Mouse (Mus musculus) heart, postnatal 36 days (tissue): ENCODE measurements around the gene Brox. TPM values are rescaled to one million over a fixed set of nuclear protein-coding genes. Genes with fewer than 3 reads are reported as not detected.

Source experiments
- DNase-seq, 2 experiments: peaks; one replicate each; pipeline ENCODE4 v3.0.0; 2021 to 2022
- intact Hi-C: fragments of 180-260 bp; cut with DNase I; formaldehyde crosslinking; loops from one replicate; pipeline ENCODE4 v1.15.1; 2025
- total RNA-seq, 2 experiments: library from RNA; stranded (reverse); gene quantifications; 2 replicates each; pipeline ENCODE4 v1.2.3; 2021

Brox gene
- total RNA-seq, 2 experiments from 2014 or later: 32.0 to 34.4 TPM

DNA sequence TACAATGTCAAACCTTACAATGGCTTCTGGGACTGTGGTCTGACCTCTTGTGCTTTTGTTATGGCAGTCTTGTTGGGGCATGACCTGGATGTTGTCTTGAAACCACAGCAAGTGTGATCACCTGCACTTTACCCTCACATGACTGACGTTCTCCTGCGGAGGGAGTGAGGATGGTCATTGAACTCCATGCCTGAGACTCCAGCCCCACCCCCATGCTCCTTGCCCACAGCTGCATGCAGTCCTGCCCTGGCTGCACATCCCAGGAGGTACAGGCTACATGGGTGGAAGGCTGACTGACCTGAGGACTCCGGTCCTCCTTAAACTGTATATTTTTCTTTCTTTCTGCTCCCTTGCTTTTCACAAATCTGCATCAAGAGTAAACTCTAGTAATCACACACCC, 22.7 kb downstream of the Brox start:
- no peak for DNase-seq
- intact Hi-C loops: loop anchor here (10.0 kb wide), 1 partner anchor 720 kb away; no protein-coding TSS in a partner anchor

DNA sequence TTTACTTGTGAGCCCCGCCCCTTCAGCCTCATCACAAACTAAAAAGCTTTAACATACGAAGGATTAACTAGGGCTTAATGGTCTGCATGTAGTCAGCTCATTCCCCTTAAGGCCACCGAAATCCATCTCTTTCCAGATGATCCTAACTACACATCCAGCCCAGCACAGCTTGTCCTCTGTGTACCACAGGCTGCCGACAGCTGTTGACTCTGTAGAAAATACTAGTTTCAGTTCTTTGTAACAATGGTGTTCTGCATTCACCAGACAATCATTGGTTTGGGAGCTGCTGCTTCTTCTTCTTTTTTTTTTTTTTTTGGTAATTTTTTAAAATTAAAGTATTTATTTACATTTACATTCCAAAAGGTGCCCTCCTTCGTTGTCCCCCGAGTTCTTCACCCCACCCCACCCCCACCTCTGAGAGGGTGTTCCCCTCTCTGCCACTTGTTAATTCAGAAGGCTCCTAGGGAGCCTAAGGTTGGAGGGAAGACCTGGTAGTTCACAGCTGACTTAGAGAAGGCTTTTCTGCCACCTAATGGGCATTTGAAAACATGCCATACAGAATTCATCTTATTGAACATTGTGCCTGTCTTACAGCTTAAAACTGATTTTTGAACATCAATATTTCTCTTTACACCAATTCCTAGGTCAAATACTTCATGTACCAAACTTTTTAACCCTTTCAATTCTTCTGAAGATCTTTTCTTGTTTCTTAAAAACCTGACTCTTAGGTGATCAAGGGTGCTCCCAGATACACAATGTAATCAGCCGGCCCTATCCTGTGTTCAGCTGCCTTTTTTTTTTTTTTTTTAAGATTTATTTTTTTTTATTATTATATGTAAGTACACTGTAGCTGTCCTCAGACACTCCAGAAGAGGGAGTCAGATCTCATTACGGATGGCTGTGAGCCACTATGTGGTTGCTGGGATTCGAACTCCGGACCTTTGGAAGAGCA, 23.9 kb downstream of the Brox start:
- no peak for DNase-seq

DNA sequence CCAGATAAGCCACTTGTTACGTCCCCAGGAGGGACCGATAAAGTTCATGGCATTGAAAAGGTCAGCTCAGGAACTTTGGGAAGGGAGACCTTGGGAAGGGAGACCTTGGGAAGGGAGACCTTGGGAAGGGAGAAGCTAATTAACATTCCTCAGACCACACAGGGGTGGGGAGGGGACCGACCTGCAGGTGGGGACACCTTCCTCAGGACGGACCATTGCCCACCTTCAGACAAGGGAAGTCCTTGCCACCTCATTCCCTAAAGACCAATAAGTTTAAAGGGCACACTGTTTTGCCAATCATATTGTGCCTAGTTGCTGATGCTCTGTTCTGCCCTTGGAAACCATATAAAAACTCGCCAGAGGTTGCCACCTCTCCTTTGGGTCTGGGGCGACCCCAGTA, 29.4 kb downstream of the Brox start:
- DNase-seq: no peak
- intact Hi-C loops: no loop called here

More for the DNA sequence above, 23.9 kb downstream of the Brox start:
- intact Hi-C loops: loop anchor here (10.0 kb wide), 1 partner anchor 718 kb away; no protein-coding TSS in a partner anchor

DNA sequence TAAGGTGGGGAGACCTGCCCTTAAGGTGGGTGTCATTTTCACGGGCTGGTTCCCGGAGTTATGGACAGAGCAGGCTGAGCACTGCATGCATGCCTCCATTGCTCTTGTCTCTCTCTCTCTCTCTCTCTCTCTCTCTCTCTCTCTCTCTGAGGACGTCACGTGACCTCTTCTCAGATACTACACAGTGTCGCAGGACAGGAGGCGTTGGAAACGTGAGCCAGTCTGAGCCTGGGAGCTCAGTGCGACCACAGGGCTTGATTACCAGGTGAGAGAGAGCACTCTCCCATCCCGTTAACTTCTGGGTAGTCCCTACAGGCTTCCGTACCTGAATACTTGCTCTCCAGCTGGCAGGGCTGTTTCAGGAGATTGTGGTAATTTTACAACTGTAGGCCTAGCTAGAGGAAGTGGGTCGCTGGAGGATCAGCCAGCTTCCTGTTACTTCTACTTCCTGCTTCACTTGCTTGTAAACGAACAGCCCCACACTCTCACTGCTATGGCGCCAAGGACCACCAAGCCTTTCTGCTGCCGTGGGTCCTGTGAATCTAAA, 31.1 kb downstream of the Brox start:
- intact Hi-C loops: no loop called here
- DNase-seq: no peak

DNA sequence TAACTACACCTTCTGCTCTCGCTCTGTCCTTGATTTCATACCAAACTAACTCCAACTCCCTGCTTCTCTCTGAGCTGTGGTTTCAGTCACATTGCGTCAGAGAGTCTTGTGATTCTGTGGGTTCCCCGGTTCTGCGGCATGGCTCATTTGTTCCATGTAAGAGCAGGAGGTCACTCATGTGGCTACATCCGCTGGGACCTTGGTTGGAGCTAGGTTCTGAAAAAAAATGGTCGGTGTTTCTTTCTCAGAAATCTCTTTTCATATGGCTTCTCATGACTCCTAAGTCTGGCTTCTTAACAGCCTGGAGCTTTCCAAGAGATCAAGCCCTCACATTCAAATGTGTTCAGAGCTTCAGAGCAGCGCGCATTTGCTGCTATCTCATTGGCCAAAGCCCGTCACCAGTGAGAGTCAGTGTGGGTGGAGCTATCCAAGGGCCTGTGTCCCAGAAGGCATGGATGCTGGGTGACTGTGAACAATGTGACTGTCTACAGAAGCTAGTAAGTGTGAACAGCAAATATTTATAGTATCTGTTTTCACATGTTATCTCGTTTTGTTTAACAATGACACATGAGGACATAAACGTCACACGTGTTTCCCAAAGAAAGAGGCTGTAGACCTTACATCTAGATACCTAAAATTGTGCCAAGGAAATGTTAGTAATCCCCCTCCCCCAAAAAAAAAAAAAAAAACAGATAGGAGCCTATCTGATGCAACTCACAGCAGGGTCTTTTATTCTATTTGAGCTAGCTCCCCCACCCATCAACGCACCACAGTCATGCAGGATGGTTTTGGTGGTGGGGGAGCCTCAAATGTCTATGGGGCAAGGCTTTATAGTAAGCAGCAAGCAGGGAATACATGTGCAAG, 32.7 kb downstream of the Brox start:
- DNase-seq: peak; percentile 11 to 18
- intact Hi-C loops: no loop called here

DNA sequence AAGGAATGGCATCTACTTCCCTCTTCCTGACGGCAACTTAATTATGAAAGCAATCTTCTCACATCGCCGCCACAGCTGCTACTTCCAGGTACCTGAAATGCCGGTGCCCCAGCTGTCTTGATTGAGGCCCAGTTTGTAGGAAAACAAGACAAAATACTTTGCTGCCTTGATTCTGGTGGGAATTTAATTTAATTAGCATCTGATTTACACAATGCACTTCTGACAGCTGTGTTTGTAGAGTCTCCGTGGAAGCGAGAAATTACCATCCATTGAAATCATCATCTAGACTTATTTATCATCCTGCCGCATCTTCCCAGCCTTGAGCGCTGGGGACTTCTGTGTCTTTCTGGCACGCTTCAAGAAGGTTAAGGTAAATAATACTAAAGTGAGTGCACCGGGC, 44.5 kb downstream of the Brox start:
- no peak for DNase-seq
- intact Hi-C loops: no loop called here

DNA sequence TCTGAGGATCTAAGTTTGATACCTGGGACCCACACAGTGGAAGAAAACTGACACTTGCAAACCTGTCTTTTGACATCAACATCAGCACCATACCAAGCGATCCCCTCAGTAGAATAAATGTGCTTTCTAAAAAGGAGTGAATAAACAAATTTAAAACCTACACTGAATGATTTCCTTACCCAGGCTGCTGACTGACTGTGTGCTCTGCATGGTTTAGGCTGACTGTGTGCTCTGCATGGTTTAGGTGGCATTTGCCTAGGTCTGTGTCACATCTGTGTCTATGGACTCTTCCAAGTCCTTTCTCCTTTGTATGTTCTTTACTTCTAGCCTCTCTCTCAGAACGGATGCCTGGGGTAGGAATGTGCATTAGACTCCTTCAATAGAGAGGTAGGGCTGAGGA, 45.3 kb downstream of the Brox start:
- no peak for DNase-seq
- intact Hi-C loops: no loop called here

DNA sequence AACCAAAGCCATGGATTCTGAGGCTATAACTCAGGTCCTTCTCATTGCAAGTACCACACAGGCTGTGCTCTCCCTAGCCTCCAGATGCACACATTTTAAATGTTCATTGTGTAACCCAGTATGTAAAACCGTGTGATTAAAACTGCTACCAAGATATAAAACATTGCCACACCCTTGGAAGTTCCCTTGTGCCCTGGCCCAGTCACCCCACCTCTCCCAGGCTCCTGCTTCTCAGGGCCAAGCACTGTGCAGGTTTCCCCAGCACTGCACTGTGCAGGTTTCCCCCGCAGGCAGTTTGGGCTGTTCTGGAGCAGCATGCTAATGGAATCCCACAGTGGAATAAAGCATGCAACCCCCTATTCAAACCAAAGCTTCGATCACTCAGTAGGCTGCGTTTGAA, 46.5 kb downstream of the Brox start:
- intact Hi-C loops: no loop called here
- no peak for DNase-seq

DNA sequence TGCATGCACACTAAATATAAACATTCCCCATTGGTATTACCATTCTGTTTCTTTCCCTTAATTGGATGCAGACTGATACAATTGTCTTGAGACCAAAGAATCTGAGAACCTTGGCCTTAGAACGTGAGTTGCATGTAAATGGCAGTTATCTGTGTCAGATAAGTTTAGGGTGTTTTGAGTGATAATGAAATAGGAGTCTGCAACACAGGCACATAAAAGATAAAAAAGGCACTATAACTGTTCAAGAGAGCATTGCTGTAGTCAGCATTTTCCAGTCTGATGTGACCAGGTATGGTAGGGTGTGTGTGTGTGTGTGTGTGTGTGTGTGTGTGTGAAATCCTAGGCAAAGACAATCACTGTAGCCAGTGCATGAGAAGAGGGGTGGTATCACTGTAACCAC, 48.9 kb downstream of the Brox start:
- no peak for DNase-seq
- intact Hi-C loops: no loop called here

DNA sequence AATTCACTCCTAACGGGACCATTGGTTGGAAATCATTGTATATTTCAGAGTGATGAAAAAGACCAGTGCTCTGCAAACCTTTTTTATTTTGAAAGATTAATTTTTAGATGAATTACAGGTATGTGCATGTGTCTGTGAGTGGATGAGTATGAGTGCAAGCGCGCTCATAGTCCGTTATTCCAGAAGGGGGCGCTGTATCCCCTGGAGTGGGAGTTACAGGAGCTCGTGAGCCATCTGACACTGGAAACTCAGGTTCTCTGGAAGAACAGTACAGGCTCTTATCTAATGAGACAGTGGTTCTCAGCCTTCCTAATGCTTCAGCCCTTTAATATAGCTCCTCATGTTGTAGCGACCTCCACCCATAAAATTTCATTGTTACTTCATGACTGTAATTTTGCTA, 53.8 kb downstream of the Brox start:
- intact Hi-C loops: no loop called here
- no peak for DNase-seq

DNA sequence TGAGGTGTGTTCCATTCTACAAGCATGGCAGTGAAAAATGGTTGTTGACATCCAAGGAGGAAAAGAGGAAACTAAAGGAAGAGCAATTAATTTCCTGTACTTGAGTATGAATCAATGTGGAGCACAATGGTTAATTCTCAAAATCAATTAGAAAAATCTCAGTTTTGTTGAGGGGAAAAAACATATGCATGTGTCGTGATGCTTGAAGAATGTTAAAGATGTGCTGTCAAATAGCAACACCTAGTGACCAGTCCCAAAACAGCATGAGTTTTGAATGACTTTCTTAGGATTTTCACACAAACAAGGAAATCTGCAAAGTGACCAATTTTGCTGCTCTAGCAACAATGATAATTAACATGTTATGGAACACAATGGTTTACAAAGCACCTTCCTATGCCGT, 59.2 kb downstream of the Brox start:
- DNase-seq: peak in 1 of 2 experiments; percentile 26
- intact Hi-C loops: loop anchor here (5.0 kb wide), 1 partner anchor 681 kb away; no protein-coding TSS in a partner anchor

DNA sequence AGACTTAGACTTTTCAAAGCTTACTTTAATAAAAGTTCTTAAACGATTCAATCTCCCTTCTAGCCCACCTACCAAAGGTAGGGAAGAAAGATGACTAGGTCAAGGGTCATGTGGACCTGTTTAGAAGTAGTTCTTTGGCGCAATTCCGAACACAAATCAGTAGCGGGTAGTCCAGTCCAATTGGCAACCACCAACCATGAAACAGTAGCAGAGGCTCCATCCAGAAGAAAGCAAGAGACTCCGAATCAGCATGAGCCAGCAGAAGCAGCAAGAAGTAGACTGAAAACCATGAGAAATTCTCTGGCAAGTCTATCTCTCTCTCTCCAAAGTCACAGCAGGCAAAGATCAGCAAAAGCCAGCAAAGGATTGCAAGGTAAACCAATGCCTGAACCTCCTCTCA, 60.6 kb downstream of the Brox start:
- intact Hi-C loops: loop anchor here (5.0 kb wide), 1 partner anchor 679 kb away; no protein-coding TSS in a partner anchor
- no peak for DNase-seq

DNA sequence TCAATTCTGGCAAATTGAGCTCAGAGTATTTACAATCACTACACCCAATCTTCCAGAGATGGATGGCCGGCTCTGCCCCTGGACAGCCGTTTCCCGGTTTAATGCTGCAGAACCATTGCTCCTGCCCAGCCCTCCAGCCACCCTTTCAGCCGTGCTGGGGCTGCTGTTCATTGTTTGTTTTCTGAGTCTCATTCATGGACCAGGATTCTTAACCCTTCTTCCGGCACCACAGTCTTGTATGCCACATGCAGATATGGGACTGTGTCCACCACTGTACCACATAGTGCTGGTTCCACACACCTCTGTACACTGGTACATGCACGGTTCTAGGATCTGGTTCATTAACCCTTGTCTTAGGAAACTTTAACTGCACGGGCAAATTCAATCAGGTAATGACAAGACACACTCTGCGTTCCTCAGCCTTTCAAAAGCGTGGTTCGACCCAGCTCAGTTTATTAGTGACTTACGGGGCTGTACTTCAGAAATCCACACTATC, 63.3 kb downstream of the Brox start:
- DNase-seq: no peak
- intact Hi-C loops: no loop called here

DNA sequence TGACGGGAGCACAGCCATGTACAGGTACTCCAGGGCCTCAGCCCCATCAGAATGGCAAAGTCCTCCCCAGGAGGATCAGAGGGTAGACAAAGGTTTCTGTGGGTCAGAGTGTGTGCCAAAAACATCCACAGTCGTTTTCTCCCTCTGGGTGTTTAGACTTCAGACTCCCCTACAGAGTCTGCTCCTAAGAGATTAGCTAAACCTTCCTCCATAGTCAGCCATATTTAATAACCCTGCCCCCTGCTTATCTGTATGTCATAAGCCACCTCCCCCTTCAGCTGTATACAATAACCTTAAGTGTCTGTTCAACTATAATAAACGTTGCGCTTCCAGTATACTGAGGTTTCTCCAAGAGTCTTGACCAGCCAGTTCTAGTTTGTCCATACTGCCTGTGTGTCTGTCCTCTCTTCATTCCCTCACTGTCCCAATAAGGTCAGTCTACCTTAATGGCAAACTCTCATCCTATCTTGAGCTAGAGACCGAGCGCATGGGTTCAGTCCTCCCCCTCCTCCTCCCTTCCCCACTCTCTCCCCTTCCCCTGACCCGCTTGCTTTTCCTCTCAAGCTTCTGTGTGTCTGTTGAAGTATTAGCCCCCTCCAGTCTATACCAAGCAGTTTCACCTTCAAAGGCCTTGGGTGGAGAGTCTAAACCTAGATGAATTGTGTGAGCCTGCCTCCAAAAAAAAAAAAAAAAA, 63.9 kb downstream of the Brox start:
- intact Hi-C loops: no loop called here
- DNase-seq: no peak

DNA sequence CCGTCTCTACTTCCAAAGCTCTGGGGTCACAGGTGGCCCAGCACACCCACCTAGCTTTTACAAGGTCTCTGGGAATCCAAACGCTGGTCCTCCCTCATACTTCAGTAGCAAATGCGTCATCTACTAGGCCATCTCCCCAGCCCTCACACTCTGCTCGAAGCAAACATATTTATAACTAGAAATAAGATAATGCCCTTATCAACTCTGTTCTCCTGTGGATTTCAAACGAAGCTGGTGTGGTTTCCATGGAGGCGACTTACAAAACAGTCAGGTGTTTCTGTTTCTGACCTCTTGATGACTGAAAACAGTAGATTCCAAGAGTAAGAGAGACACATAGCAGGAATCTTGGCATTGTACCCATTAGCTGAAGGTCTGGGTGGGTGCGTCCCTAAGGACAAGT, 69.6 kb downstream of the Brox start:
- intact Hi-C loops: no loop called here
- no peak for DNase-seq

Other genes starting within 250 kb of the Brox start
- 1 to 10 TPM; 5.6 to 7.0 TPM for gene Disp1, start 75.7 kb downstream of the Brox start, total RNA-seq
- gene Aida, start 679 bp downstream of the Brox start, total RNA-seq: 10 to 100 TPM; 26.1 to 31.3 TPM
- gene Mia3, start 72.3 kb upstream of the Brox start, total RNA-seq: 100 to 1,000 TPM; 111 to 123 TPM
- 10 to 100 TPM; 15.8 to 20.6 TPM for gene Taf1a, start 91.7 kb upstream of the Brox start, total RNA-seq
- gene Hhipl2, start 120.9 kb upstream of the Brox start, total RNA-seq: under 1 TPM in 1 of 2 experiments, not detected in 1; 0.14 TPM